10 mouse cellular contexts compared by ENCODE assay signal in the genomic region with DNA sequence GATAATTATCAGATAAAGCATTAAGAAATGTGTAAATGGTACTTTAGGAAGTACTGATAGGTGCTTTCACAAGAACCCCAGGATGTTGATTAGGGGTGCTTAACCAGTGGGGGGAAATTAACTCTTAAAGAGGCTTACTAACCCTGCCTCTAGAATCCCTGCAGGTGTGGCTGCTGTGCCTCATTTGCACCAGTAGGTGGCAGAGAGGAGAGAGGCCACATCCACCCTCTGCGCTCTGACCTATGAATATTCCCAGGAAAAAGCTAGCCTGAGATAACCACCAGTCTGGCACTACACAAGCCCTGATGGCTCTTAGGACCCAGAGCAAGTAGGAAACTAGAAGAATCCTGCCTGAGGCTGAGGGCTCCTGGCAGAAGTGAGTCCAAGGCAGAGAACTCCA. TPM values are rescaled to one million over a fixed set of nuclear protein-coding genes. Genes with fewer than 3 reads are reported as not detected.
DNase-seq lines count a peak whose midpoint lies in the region; ATAC-seq lines count a peak whose summit lies in the region.
"Had no signal": no experiment of that assay in that cellular context is flagged by ENCODE, and none has a peak within 500 bp of the region (broad histone marks: within the 10 kb centered on the region; RNA-seq: fewer than 3 reads in every experiment).

No protein-coding gene starts in this region.

- no peaks in the 10 kb centered on the region for H3K27me3 ChIP-seq in neural tube, embryonic 11.5 days (ENCODE audit: control insufficient read depth, insufficient read depth, low read length)
- H3K27me3 ChIP-seq in intestine, embryonic 16.5 days (replicated peaks; ENCODE audit: control insufficient read depth, insufficient read depth, low read length): no peaks in the 10 kb centered on the region
- peaks cover 7% of the 10 kb centered on the region; the same call in 1 of the 2 replicates for H3K27me3 ChIP-seq in midbrain, embryonic 12.5 days
- H3K27me3 ChIP-seq: neural tube, embryonic 13.5 days had no signal

- no peak overlapping the region for H3K9ac ChIP-seq in neural tube, embryonic 11.5 days (ENCODE audit: low read length)
- no peak overlapping the region for H3K9ac ChIP-seq in intestine, embryonic 16.5 days (ENCODE audit: low read depth, low read length)
- no peak overlapping the region for H3K9ac ChIP-seq in midbrain, embryonic 12.5 days (replicated peaks)
- H3K9ac ChIP-seq: neural tube, embryonic 13.5 days had no signal

- 31% methylated on average over 1 of the region's 1 CpGs for WGBS in neural tube, embryonic 11.5 days
- 41% methylated on average over 1 of the region's 1 CpGs for WGBS in intestine, embryonic 16.5 days
- 31% methylated on average over 1 of the region's 1 CpGs for WGBS in midbrain, embryonic 12.5 days

- no peaks in the 10 kb centered on the region for H3K36me3 ChIP-seq in neural tube, embryonic 11.5 days (ENCODE audit: control insufficient read depth, insufficient read depth, low read length)
- H3K36me3 ChIP-seq in intestine, embryonic 16.5 days (ENCODE audit: control insufficient read depth, insufficient read depth, low read length): 0 out of 2 replicates have a peak, but pooled peaks cover 3% of the 10 kb centered on the region
- H3K36me3 ChIP-seq in midbrain, embryonic 12.5 days: no peaks in the 10 kb centered on the region
- H3K36me3 ChIP-seq: neural tube, embryonic 13.5 days had no signal

- H3K4me1 ChIP-seq in neural tube, embryonic 11.5 days (ENCODE audit: control insufficient read depth, insufficient read depth, low read length): no peaks in the 10 kb centered on the region
- no peaks in the 10 kb centered on the region for H3K4me1 ChIP-seq in intestine, embryonic 16.5 days (ENCODE audit: control insufficient read depth, insufficient read depth, low read length)
- no peaks in the 10 kb centered on the region for H3K4me1 ChIP-seq in midbrain, embryonic 12.5 days
- H3K4me1 ChIP-seq: neural tube, embryonic 13.5 days had no signal

- H3K27ac ChIP-seq in neural tube, embryonic 11.5 days (ENCODE audit: low read depth, low read length): no peak overlapping the region
- no peak overlapping the region for H3K27ac ChIP-seq in intestine, embryonic 16.5 days (ENCODE audit: low read length)
- H3K27ac ChIP-seq in midbrain, embryonic 12.5 days (replicated peaks): no peak overlapping the region
- H3K27ac ChIP-seq: neural tube, embryonic 13.5 days had no signal

- H3K4me3 ChIP-seq in neural tube, embryonic 11.5 days (ENCODE audit: low read depth, low read length): no peak overlapping the region
- H3K4me3 ChIP-seq in intestine, embryonic 16.5 days (ENCODE audit: low read length): no peak overlapping the region
- H3K4me3 ChIP-seq in midbrain, embryonic 12.5 days: no peak overlapping the region
- H3K4me3 ChIP-seq: neural tube, embryonic 13.5 days had no signal

- no peak overlapping the region for H3K4me2 ChIP-seq in neural tube, embryonic 11.5 days (ENCODE audit: low read depth)
- no peak overlapping the region for H3K4me2 ChIP-seq in intestine, embryonic 16.5 days (ENCODE audit: low read depth, low read length)
- no peak overlapping the region for H3K4me2 ChIP-seq in midbrain, embryonic 12.5 days (replicated peaks)
- H3K4me2 ChIP-seq: neural tube, embryonic 13.5 days had no signal

- ATAC-seq in neural tube, embryonic 11.5 days (ENCODE audit: insufficient read depth, low FRiP score, low TSS enrichment): no peak
- ATAC-seq in intestine, embryonic 16.5 days: peak; percentile 26
- ATAC-seq in midbrain, embryonic 12.5 days (ENCODE audit: low FRiP score, low read depth): 0 out of 2 replicates have a peak, but pooled peaks have one; percentile 38

- peak; percentile 24 to 29 for DNase-seq in cerebellum, adult 18-20 months
- DNase-seq in cerebellum, postnatal 4 days (ENCODE audit: low spot score in 2 of 2): no peak
- DNase-seq in neural tube, embryonic 11.5 days (ENCODE audit: low spot score): peak; percentile 42
- no peak for DNase-seq in neural tube, embryonic 10.5 days (ENCODE audit: extremely low spot score, low spot score)
- no peak for DNase-seq in layer of hippocampus, adult 9-10 months (ENCODE audit: low spot score)
- DNase-seq in layer of hippocampus, adult 8-10 months (ENCODE audit: low spot score in 2 of 2): no peak

- H3K9me3 ChIP-seq in neural tube, embryonic 11.5 days (ENCODE audit: control insufficient read depth, low read length): no peaks in the 10 kb centered on the region
- H3K9me3 ChIP-seq in intestine, embryonic 16.5 days (ENCODE audit: control insufficient read depth, low read length): no peaks in the 10 kb centered on the region
- no peaks in the 10 kb centered on the region for H3K9me3 ChIP-seq in midbrain, embryonic 12.5 days
- H3K9me3 ChIP-seq: neural tube, embryonic 13.5 days had no signal

RNA-seq across cellular contexts. Expression of a gene that starts 30.4 kb away (rescaled TPM):
- polyA plus RNA-seq in neural tube, embryonic 11.5 days (2014; fragmentation: Nextera tagmentation; extraction: Ambion mirVana): not detected in 2 replicates
- 0.10 TPM in 2 replicates for polyA plus RNA-seq in intestine, embryonic 16.5 days (2015; fragmentation: Nextera tagmentation; extraction: Ambion mirVana)
- polyA plus RNA-seq in midbrain, embryonic 12.5 days (2016; fragmentation: Nextera tagmentation; extraction: Ambion mirVana): 0.18 TPM in 1 of 2 replicates, not detected in the other
- under 1 TPM in 2 of 4 experiments, not detected in 2; 0.25 to 0.47 TPM for total RNA-seq in layer of hippocampus, adult 8-10 months (2022)
- total RNA-seq: heart, adult 18-20 months had no signal
- polyA plus RNA-seq: neural tube, embryonic 13.5 days had no signal

RNA-seq across cellular contexts. Expression of a gene that starts 49.3 kb away (rescaled TPM):
- polyA plus RNA-seq in neural tube, embryonic 11.5 days (2014; fragmentation: Nextera tagmentation; extraction: Ambion mirVana): 41.3 and 44.4 TPM in 2 replicates
- 36.9 and 37.6 TPM in 2 replicates for polyA plus RNA-seq in intestine, embryonic 16.5 days (2015; fragmentation: Nextera tagmentation; extraction: Ambion mirVana)
- 39.0 and 43.6 TPM in 2 replicates for polyA plus RNA-seq in midbrain, embryonic 12.5 days (2016; fragmentation: Nextera tagmentation; extraction: Ambion mirVana)
- 100 to 1,000 TPM; 137 to 162 (median 153) TPM for total RNA-seq in layer of hippocampus, adult 8-10 months (2022)

RNA-seq across cellular contexts. Expression of a gene that starts 49.3 kb away (rescaled TPM):
- 2.8 and 3.0 TPM in 2 replicates for polyA plus RNA-seq in neural tube, embryonic 11.5 days (2014; fragmentation: Nextera tagmentation; extraction: Ambion mirVana)
- polyA plus RNA-seq in intestine, embryonic 16.5 days (2015; fragmentation: Nextera tagmentation; extraction: Ambion mirVana): 74.0 and 83.9 TPM in 2 replicates
- 2.3 and 4.0 TPM in 2 replicates for polyA plus RNA-seq in midbrain, embryonic 12.5 days (2016; fragmentation: Nextera tagmentation; extraction: Ambion mirVana)
- total RNA-seq in layer of hippocampus, adult 8-10 months (2022): 10 to 100 TPM; 69.4 to 91.3 (median 78.1) TPM

Comparison
In these comparisons a context has a peak if more than half of its experiments do, and no peak if none do; other contexts are left out.
1. DNase-seq: peak in cerebellum, adult 18-20 months (2 of 2) and neural tube, embryonic 11.5 days (single experiment); none in cerebellum, postnatal 4 days (0 of 2), neural tube, embryonic 10.5 days (single experiment), layer of hippocampus, adult 9-10 months (single experiment) and layer of hippocampus, adult 8-10 months (0 of 2).
2. RNA of a gene that starts 49.3 kb away (polyA plus RNA-seq): 74.0 to 83.9 TPM in intestine, embryonic 16.5 days; 2.3 to 4.0 TPM in midbrain, embryonic 12.5 days and 2.8 to 3.0 TPM in neural tube, embryonic 11.5 days; every median in the first group is over 10 times any median in the second.